Mouse (Mus musculus): Measurements from ENCODE around the gene Cpne4. TPM values are rescaled to one million over a fixed set of nuclear protein-coding genes. Genes with fewer than 3 reads are reported as not detected.

Cpne4 gene
- 0.10 TPM in 1 of 2 replicates, not detected in the other for polyA plus RNA-seq (2012; rRNA removed; ENCODE audit: low replicate concordance)

GRCm38 (mm10) chr9:104546986-104547385, at the start of gene Cpne4:
Gene Cpne4 (plus strand): TSS chr9:104547286.

GRCm38 (mm10) chr9:105053147-105053557, 506.1 kb downstream of the Cpne4 start, which contains the start of gene Mrpl3:
Gene Mrpl3 (plus strand): TSS chr9:105053239.

Other genes starting within 250 kb of the Cpne4 start
- gene Acpp, start 209.5 kb upstream of the Cpne4 start, polyA plus RNA-seq (2012; rRNA removed; ENCODE audit: low replicate concordance) = 1.9 and 3.5 TPM in 2 replicates